ENCODE assay signal across 42 mouse cellular contexts in genomic region chr2:24276654-24277053, GRCm38 (mm10). TPM values are rescaled to one million over a fixed set of nuclear protein-coding genes. Genes with fewer than 3 reads are reported as not detected.
"Had no signal": no experiment of that assay in that cellular context is flagged by ENCODE, and none has a peak within 500 bp of the region (broad histone marks: within the 10 kb centered on the region; RNA-seq: fewer than 3 reads in every experiment).

TSS of gene Il1f5 (plus strand) at chr2:24276954.

- ATAC-seq: hindbrain, embryonic 16.5 days; hindbrain, postnatal 0 days; inflammation-experienced regulatory T-cells, adult 6 months; intestine, embryonic 15.5 days; intestine, embryonic 16.5 days; intestine, postnatal 0 days had no signal

- H3K9ac ChIP-seq: heart, embryonic 12.5 days; heart, embryonic 13.5 days; heart, embryonic 15.5 days; hindbrain, embryonic 12.5 days; hindbrain, embryonic 13.5 days; hindbrain, embryonic 14.5 days; hindbrain, embryonic 15.5 days; intestine, embryonic 15.5 days; kidney, embryonic 15.5 days had no signal

- H3K27ac ChIP-seq: heart, embryonic 10.5 days; heart, embryonic 13.5 days; heart, embryonic 15.5 days; hindbrain, embryonic 10.5 days; hindbrain, embryonic 12.5 days; hindbrain, embryonic 13.5 days; hindbrain, embryonic 14.5 days; hindbrain, embryonic 15.5 days; hindbrain, postnatal 0 days; intestine, embryonic 15.5 days; kidney, embryonic 15.5 days; kidney, postnatal 0 days; layer of hippocampus, adult 2 months had no signal

- H3K4me1 ChIP-seq: heart, embryonic 10.5 days; heart, embryonic 12.5 days; heart, embryonic 13.5 days; heart, embryonic 15.5 days; hindbrain, embryonic 12.5 days; hindbrain, embryonic 13.5 days; hindbrain, embryonic 15.5 days; intestine, embryonic 15.5 days; kidney, embryonic 15.5 days had no signal

- H3K27me3 ChIP-seq: heart, embryonic 12.5 days; heart, embryonic 15.5 days; hindbrain, embryonic 13.5 days; hindbrain, embryonic 15.5 days; intestine, embryonic 15.5 days; kidney, embryonic 15.5 days had no signal

- H3K36me3 ChIP-seq: heart, embryonic 10.5 days; heart, embryonic 12.5 days; heart, embryonic 13.5 days; heart, embryonic 15.5 days; hindbrain, embryonic 10.5 days; hindbrain, embryonic 12.5 days; hindbrain, embryonic 13.5 days; hindbrain, embryonic 15.5 days; intestine, embryonic 15.5 days; kidney, embryonic 15.5 days had no signal

- H3K4me2 ChIP-seq: heart, embryonic 11.5 days; heart, embryonic 12.5 days; heart, embryonic 13.5 days; heart, embryonic 15.5 days; hindbrain, embryonic 12.5 days; hindbrain, embryonic 13.5 days; hindbrain, embryonic 14.5 days; hindbrain, embryonic 15.5 days; intestine, embryonic 15.5 days; kidney, embryonic 15.5 days had no signal

- DNase-seq: heart, postnatal 10 days; heart, postnatal 14 days; heart, postnatal 36 days; heart, postnatal 4 days; kidney, adult 11 months; kidney, adult 18-20 months; kidney, adult 2 months; kidney, adult 8-10 months; kidney, adult 9 months; kidney, postnatal 10 days; kidney, postnatal 14 days; kidney, postnatal 25 days; kidney, postnatal 36 days; kidney, postnatal 4 days; layer of hippocampus, adult 9-11 months; layer of hippocampus, postnatal 36 days had no signal

- H3K4me3 ChIP-seq: heart, embryonic 10.5 days; heart, embryonic 12.5 days; heart, embryonic 13.5 days; heart, embryonic 15.5 days; hindbrain, embryonic 10.5 days; hindbrain, embryonic 12.5 days; hindbrain, embryonic 13.5 days; hindbrain, embryonic 15.5 days; intestine, embryonic 15.5 days; kidney, embryonic 15.5 days; layer of hippocampus, adult 2 months had no signal

- H3K9me3 ChIP-seq: heart, embryonic 10.5 days; heart, embryonic 12.5 days; heart, embryonic 13.5 days; heart, embryonic 15.5 days; hindbrain, embryonic 10.5 days; hindbrain, embryonic 12.5 days; hindbrain, embryonic 13.5 days; hindbrain, embryonic 15.5 days; intestine, embryonic 15.5 days; kidney, embryonic 15.5 days had no signal

RNA-seq across cellular contexts. Expression of gene Il1f5, which starts in this region (rescaled TPM):
- polyA plus RNA-seq: heart, embryonic 10.5 days; heart, embryonic 11.5 days; heart, embryonic 12.5 days; heart, embryonic 13.5 days; heart, embryonic 14.5 days; heart, embryonic 15.5 days; heart, embryonic 16.5 days; heart, postnatal 0 days; hindbrain, embryonic 10.5 days; hindbrain, embryonic 11.5 days; hindbrain, embryonic 12.5 days; hindbrain, embryonic 13.5 days; hindbrain, embryonic 14.5 days; hindbrain, embryonic 15.5 days; hindbrain, embryonic 16.5 days; hindbrain, postnatal 0 days; inflammation-experienced regulatory T-cells, adult 6 months; intestine, embryonic 14.5 days; intestine, embryonic 15.5 days; intestine, embryonic 16.5 days; intestine, postnatal 0 days; kidney, embryonic 14.5 days; large intestine, adult 2 months had no signal
